Mouse (Mus musculus) olfactory bulb, adult 2 months (tissue): ENCODE measurements around the gene Ppm1b. TPM values are rescaled to one million over a fixed set of nuclear protein-coding genes. Genes with fewer than 3 reads are reported as not detected.

Experiments
- H3K27ac ChIP-seq: fragments of 200-500 bp; 2 replicates; pipeline ENCODE4 v1.5.1; 2012; ENCODE audit warnings: low read depth, low read length; ENCODE audit not compliant: insufficient read depth
- H3K4me1 ChIP-seq: fragments of 200-500 bp; 2 replicates; pipeline ENCODE4 v1.6.1; 2012; ENCODE audit warnings: low read length; ENCODE audit not compliant: control insufficient read depth, insufficient read depth
- H3K4me3 ChIP-seq: fragments of 200-500 bp; 2 replicates; pipeline ENCODE4 v1.5.1; 2012; ENCODE audit warnings: mild to moderate bottlenecking, low read depth, low read length, moderate library complexity; ENCODE audit not compliant: insufficient read depth
- CTCF ChIP-seq: fragments of 200-500 bp; IDR thresholded peaks from 2 replicates; pipeline ENCODE4 v1.5.1; 2012; ENCODE audit warnings: low read depth, mild to moderate bottlenecking, low read length, moderate library complexity; ENCODE audit not compliant: insufficient read depth
- POLR2A ChIP-seq: fragments of 200-500 bp; IDR thresholded peaks from 2 replicates; pipeline ENCODE4 v1.6.1; 2012; ENCODE audit warnings: mild to moderate bottlenecking, low read depth, low read length, moderate library complexity; ENCODE audit not compliant: insufficient read depth
- WGBS: fragments of 180-500 bp; shearing (Covaris S2); methylation state at CpG from one replicate; pipeline ENCODE4 v1.1.7; 2018; 5-methylcytosine and 5-hydroxymethylcytosine counted together
- polyA plus RNA-seq: library from polyadenylated mRNA; stranded (reverse); fragments of >200 nt; gene quantifications from 2 replicates; pipeline ENCODE4 v1.2.4, GENCODE M21; 2012; ENCODE audit warnings: low replicate concordance; ENCODE audit not compliant: missing spikeins, insufficient read depth, insufficient read length

The Ppm1b gene
- polyA plus RNA-seq, 1 experiment: not detected

- H3K27ac ChIP-seq: no peak overlapping the region
- TF ChIP-seq CTCF (no peak), POLR2A (no peak)
- no peaks in the 10 kb centered on the region for H3K4me1 ChIP-seq
- no peak overlapping the region for H3K4me3 ChIP-seq
- 86% methylated on average over 5 of the region's 5 CpGs for WGBS
Observed at GRCm38 (mm10) chr17:84954881-84955280, 1.7 kb upstream of the Ppm1b start.

- Histone ChIP-seq H3K27ac (peak overlapping the region; percentile 91), H3K4me1 (peaks cover 7% of the 10 kb centered on the region), H3K4me3 (peak overlapping the region; percentile 59)
- WGBS: under 1% methylated on average over 24 of the region's 24 CpGs
- TF ChIP-seq CTCF (no peak), POLR2A (peak; percentile 72)
Observed at GRCm38 (mm10) chr17:84956931-84957486, 468 bp downstream of the Ppm1b start.

GRCm38 (mm10) chr17:84957487-84958259, 1.1 kb downstream of the Ppm1b start:
- H3K4me3 ChIP-seq: peak overlapping the region; percentile 95
- peaks cover 8% of the 10 kb centered on the region for H3K4me1 ChIP-seq
- under 1% methylated on average over 53 of the region's 55 CpGs for WGBS
- peak overlapping the region; percentile 97 for H3K27ac ChIP-seq
- TF ChIP-seq POLR2A (peak; percentile 81), CTCF (no peak)

- under 1% methylated on average over 47 of the region's 52 CpGs for WGBS
- Histone ChIP-seq H3K27ac (peak overlapping the region; percentile 97), H3K4me3 (peak overlapping the region; percentile 95), H3K4me1 (peaks cover 8% of the 10 kb centered on the region)
- TF ChIP-seq POLR2A (no peak), CTCF (no peak)
Observed at GRCm38 (mm10) chr17:84958411-84958911, 1.9 kb downstream of the Ppm1b start.

- TF ChIP-seq POLR2A (no peak), CTCF (no peak)
- Histone ChIP-seq H3K4me1 (peaks cover 9% of the 10 kb centered on the region), H3K4me3 (peak overlapping the region; percentile 95; the same call in 1 of the 2 replicates), H3K27ac (peak overlapping the region; percentile 97; the same call in 1 of the 2 replicates)
- WGBS: 7% methylated on average over 6 of the region's 6 CpGs
Observed at GRCm38 (mm10) chr17:84958986-84959664, 2.6 kb downstream of the Ppm1b start.

GRCm38 (mm10) chr17:84959665-84960020, 3.1 kb downstream of the Ppm1b start:
- no peak for TF ChIP-seq CTCF
- no peak for TF ChIP-seq POLR2A
- WGBS: 33% methylated on average over 3 of the region's 3 CpGs
- Histone ChIP-seq H3K27ac (no peak overlapping the region), H3K4me1 (peaks cover 9% of the 10 kb centered on the region), H3K4me3 (no peak overlapping the region)

- Histone ChIP-seq H3K27ac (no peak overlapping the region), H3K4me3 (peak overlapping the region; percentile 20; the same call in 1 of the 2 replicates), H3K4me1 (peaks cover 9% of the 10 kb centered on the region)
- TF ChIP-seq POLR2A (no peak), CTCF (no peak)
- 28% methylated on average over 4 of the region's 4 CpGs for WGBS
Observed at GRCm38 (mm10) chr17:84960136-84960535, 3.6 kb downstream of the Ppm1b start.

GRCm38 (mm10) chr17:84962046-84962445, 5.5 kb downstream of the Ppm1b start:
- 84% methylated on average over 4 of the region's 4 CpGs for WGBS
- Histone ChIP-seq H3K27ac (no peak overlapping the region), H3K4me1 (peaks cover 9% of the 10 kb centered on the region), H3K4me3 (no peak overlapping the region)
- TF ChIP-seq POLR2A: no peak
- no peak for TF ChIP-seq CTCF

GRCm38 (mm10) chr17:84963651-84964050, 7.1 kb downstream of the Ppm1b start:
- WGBS: 57% methylated on average over 6 of the region's 6 CpGs
- no peak overlapping the region for H3K4me3 ChIP-seq
- H3K4me1 ChIP-seq: peaks cover 11% of the 10 kb centered on the region
- H3K27ac ChIP-seq: no peak overlapping the region
- TF ChIP-seq CTCF (no peak), POLR2A (no peak)
